Mouse (Mus musculus) heart, postnatal 10 days (tissue): ENCODE data around the gene Psme4. TPM values are rescaled to one million over a fixed set of nuclear protein-coding genes. Genes with fewer than 3 reads are reported as not detected.

ENCODE experiments used
- DNase-seq, 2 experiments: peaks; one replicate each; pipeline ENCODE4 v3.0.0; 2021
- intact Hi-C: fragments of 180-260 bp; cut with DNase I; formaldehyde crosslinking; loops from one replicate; pipeline ENCODE4 v1.15.1; 2025
- total RNA-seq, 2 experiments: library from RNA; stranded (reverse); gene quantifications; 2 replicates each; pipeline ENCODE4 v1.2.3; 2021

Gene Psme4
- total RNA-seq, 2 experiments from 2014 or later = 80.2 to 83.8 TPM

DNA sequence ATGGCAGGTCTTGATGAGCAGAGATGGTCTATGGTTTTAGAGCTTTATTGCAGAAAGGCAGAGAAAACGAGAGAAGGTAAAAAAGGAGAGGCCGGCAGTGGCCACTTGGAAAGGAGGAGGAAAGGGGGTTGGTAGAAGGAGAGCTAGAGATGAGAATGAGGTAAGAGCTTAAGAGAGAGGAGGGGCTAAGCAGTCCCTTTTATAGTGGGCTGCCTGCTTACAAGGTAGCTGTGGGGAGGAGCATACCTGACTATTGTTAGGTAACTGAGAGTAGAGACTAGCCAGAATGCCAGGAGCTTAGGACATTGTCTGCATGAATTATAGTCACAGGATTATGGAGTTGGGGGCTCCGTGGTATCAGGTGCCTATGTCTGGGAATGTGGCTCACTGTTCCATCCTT is 14.0 kb downstream of the Psme4 start:
- no peak for DNase-seq
- intact Hi-C loops = no loop called here

GRCm38 (mm10) chr11:30786230-30786983 is 14.9 kb downstream of the Psme4 start:
- DNase-seq = no peak
- intact Hi-C loops = no loop called here

- no peak for DNase-seq
- intact Hi-C loops = no loop called here
Observed at GRCm38 (mm10) chr11:30792680-30793079, 21.2 kb downstream of the Psme4 start.

- intact Hi-C loops = no loop called here
- DNase-seq = no peak
Observed at GRCm38 (mm10) chr11:30793753-30794152, 22.2 kb downstream of the Psme4 start.

GRCm38 (mm10) chr11:30797236-30797635 is 25.7 kb downstream of the Psme4 start:
- intact Hi-C loops = no loop called here

DNA sequence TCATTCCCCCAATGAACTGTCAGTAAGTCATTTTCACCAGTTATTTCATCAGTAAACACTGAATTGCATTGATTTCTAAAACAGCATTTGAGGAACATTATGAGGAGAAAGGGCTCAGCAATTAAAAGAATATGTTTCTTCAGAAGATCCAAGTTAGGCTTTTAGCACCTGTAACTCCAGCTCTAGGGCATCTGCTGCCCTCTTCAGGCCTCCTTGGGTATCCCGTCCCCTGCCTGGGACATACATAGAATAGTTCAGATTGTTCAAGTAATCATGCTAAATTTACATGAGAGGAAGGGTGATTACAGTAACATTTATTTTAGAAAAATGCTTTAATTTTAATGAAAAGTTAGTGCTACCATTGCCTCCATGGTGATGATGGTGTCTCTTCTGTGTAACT is 28.0 kb downstream of the Psme4 start:
- intact Hi-C loops = loop anchor here (1.0 kb wide), 1 partner anchor 123 kb away; no protein-coding TSS in a partner anchor
- peak; percentile 48 to 68 for DNase-seq

More at GRCm38 (mm10) chr11:30797236-30797635, 25.7 kb downstream of the Psme4 start:
- no peak for DNase-seq

- intact Hi-C loops = no loop called here
- DNase-seq = no peak
Observed at GRCm38 (mm10) chr11:30800091-30800490, 28.6 kb downstream of the Psme4 start.

GRCm38 (mm10) chr11:30802421-30802820 is 30.9 kb downstream of the Psme4 start:
- no peak for DNase-seq
- intact Hi-C loops = no loop called here

GRCm38 (mm10) chr11:30821116-30821515 is 49.6 kb downstream of the Psme4 start:
- no peak for DNase-seq
- intact Hi-C loops = no loop called here

DNA sequence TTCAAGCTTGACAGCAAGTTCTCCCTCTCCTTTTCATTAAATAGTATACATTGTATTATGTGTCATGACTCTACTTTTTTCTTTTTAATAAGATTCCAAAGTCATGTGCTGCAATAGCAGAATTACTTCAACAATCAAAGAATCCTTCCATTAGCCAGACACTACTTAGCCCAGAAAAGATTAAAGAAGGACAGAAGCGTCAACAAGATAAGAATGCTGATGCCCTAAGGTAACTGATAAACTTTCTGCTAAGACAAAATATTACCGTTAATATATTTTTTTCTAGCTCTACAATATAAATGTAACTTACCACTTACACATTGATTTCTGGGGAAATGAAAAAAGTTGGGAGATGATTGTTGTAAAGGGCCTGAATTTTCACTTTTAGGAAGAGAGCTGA is 67.3 kb downstream of the Psme4 start:
- intact Hi-C loops = no loop called here
- DNase-seq = no peak

GRCm38 (mm10) chr11:30844355-30844754 is 72.8 kb downstream of the Psme4 start:
- DNase-seq = no peak
- intact Hi-C loops = no loop called here

- no peak for DNase-seq
- intact Hi-C loops = no loop called here
Observed at GRCm38 (mm10) chr11:30872425-30872824, 100.9 kb downstream of the Psme4 start.

DNA sequence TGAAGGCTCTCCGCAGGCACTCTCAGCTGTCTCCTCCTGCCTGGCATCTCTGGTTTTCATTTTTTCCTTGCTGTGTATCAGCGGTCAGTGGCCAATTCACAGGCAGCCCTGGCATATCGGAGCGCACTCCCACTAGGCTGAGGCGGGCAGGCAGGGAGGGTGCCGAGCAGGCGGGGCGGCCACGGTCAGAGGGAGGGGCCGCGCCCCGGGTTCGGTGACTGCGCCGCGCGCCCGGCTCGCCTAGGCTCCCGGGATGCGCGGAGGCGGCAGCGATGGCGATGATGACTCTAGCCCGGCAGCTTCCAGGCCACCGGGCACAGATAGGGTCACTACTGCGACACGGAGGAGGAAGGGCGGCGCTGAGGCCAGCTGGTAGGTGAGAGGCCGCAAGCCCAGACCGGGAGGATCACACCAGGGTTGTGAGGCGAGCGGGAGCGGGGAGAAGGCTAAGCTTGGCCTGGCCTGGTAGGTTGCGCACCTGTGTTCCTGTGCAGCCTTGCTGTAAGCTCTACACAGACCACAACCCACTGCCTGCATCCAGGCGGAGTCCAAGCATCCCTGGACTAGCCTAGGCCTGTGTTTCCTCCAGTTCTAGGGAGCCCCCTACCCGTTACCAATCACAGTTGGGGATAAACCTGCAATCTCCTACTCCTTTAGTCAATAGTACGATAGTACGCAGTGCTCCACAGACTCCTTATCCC is 113.8 kb downstream of the Psme4 start, which contains the start of the genes Gpr75 and Asb3:
TSS of gene Gpr75 (plus strand) at position 188 of the 701 bp plus-strand sequence.
TSS of gene Asb3 (plus strand) at position 246 of the 701 bp plus-strand sequence.
- intact Hi-C loops = no loop called here
- DNase-seq = peak; percentile 56 to 60

- intact Hi-C loops = no loop called here
- DNase-seq = no peak
Observed at GRCm38 (mm10) chr11:30888153-30888552, 116.6 kb downstream of the Psme4 start.

- intact Hi-C loops = no loop called here
- DNase-seq = no peak
Observed at GRCm38 (mm10) chr11:30896201-30896600, 124.7 kb downstream of the Psme4 start.

DNA sequence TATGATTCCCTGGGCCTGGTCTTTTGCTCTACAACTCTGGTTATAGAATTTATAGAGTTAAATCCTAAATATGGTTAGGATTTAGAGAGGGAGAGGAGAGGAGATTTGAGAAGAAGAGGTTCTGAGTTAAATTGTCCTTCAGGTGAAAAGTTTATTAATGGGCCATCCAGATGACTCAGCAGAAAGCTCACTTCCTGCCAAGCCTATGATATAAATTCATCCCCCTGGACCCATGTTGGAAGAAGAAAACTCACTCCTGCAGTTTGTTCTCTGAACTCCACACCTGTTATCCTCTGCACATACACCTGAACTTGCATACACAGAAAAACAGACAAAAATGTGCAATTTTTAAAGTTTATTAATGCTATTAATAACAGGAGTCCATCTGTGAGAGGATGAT is 127.8 kb downstream of the Psme4 start:
- intact Hi-C loops = no loop called here
- DNase-seq = no peak

DNA sequence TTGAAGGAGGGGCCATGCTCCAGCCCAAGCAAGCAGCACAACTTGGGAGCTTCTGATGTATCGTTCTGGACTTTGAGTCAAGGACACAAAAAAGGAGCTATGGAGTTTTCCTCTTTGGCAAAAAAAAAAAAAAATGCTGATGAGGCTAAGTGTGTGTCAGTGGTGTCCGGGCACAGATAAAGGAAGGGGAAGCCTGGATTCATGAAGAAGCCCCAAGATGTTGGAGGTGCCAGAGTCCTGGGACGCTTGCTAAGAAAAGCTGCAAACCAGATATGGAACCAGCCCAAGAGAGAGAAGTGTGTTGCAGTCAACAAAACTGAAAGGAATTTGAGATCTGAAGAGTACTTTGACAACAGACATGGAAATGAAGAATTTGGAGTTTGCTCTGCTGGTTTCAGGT is 140.8 kb downstream of the Psme4 start:
- no peak for DNase-seq
- intact Hi-C loops = no loop called here

DNA sequence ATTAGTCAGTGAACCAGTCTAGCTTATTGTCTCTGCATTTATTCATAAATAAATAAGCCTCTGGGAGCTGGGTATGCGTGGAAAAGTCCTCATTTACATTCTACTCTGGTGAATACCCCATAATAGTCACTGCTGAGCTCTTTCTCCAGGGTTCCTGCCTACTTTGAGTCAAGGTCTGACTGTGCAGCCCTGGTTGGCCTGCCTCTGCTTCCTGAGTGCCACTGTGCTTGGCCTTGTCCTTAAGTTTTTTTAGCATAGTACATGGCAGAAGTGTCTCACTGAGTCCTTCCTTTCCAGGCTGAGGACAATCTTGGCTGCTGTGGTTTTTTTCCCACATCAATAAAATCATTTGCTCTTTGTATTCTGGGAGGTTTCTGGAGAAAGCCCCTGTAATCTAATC is 149.1 kb downstream of the Psme4 start:
- DNase-seq = no peak
- intact Hi-C loops = no loop called here

- intact Hi-C loops = no loop called here
Observed at GRCm38 (mm10) chr11:30923283-30923682, 151.8 kb downstream of the Psme4 start.

DNA sequence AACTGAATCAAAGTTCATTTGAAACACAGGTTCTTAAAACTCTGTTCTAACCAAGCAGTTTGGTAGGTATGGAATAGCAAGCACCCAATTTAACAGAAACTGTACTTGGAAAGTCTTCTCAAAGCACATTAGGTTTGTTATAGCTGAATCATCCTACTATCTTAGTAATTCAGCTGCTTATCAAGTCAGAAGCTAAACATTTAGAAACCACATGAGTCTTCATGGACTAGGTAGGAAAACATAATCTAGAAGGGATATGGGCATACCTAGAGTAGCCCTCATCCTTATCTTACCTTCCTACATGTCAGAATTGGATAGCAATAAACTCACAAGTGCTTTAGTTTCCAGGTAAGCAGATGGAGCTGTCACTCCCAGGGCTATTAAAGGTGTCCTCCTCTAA is 156.6 kb downstream of the Psme4 start:
- DNase-seq = no peak
- intact Hi-C loops = no loop called here

More at GRCm38 (mm10) chr11:30923283-30923682, 151.8 kb downstream of the Psme4 start:
- no peak for DNase-seq

DNA sequence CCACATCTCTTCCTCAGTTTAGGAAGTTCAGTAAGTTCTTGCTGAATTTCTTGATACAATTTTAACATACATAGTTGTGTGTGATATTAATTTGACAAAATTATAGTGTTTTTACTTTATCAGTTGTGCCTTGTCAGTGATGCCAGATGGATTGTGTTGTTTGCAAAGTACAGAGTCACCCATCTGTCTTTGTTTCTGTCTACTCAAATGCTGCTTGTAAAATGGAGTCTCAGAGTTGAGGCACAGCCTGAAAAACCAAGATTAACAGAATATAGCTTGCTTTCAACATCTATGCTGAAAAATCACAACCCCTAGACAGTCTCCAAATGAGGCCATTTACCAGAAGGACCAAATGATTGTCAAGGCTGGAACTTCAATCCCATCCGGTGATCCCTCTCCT is 157.0 kb downstream of the Psme4 start:
- intact Hi-C loops = no loop called here

More for the DNA sequence above, 157.0 kb downstream of the Psme4 start:
- DNase-seq = no peak
